Mouse (Mus musculus) MEL (cell line): ENCODE data around the gene Olfr51. TPM values are rescaled to one million over a fixed set of nuclear protein-coding genes. Genes with fewer than 3 reads are reported as not detected.
"Not testable (repeated sequence)": the region's sequence is repeated elsewhere in the genome, so short reads cannot be mapped to it uniquely, and the experiment has no call there.

ENCODE experiments used
- DNase-seq: peaks from one replicate; pipeline ENCODE4 v3.0.0; 2011; ENCODE audit warnings: low read depth, low spot score
- H3K27ac ChIP-seq: 2 replicates; pipeline ENCODE4 v1.5.1; 2012; ENCODE audit warnings: low read depth, mild to moderate bottlenecking, control low read depth, low read length, moderate library complexity; ENCODE audit not compliant: control insufficient read depth
- H3K27me3 ChIP-seq, 2 experiments: fragments of 150-350 bp in 1 of 2; sonication (generic) in 1 of 2; 2 replicates each; pipeline ENCODE4 v1.6.1; 2012; ENCODE audit warnings: low read length in 2 of 2, mild to moderate bottlenecking in 2 of 2, improper control_type of control experiment in 1 of 2, moderate library complexity in 1 of 2; ENCODE audit not compliant: insufficient read depth in 2 of 2, control insufficient read depth in 1 of 2
- H3K36me3 ChIP-seq, 2 experiments: 2 replicates each; pipeline ENCODE4 v1.6.1; 2012 to 2014; ENCODE audit warnings: low read length in 2 of 2, improper control_type of control experiment in 1 of 2, inconsistent platforms in 1 of 2, mild to moderate bottlenecking in 1 of 2; ENCODE audit not compliant: insufficient read depth in 2 of 2, control insufficient read depth in 1 of 2
- H3K4me1 ChIP-seq, 2 experiments: fragments of 150-350 bp in 1 of 2; sonication (generic) in 1 of 2; 2 replicates each; pipeline ENCODE4 v1.6.1; 2012; ENCODE audit warnings: low read length in 2 of 2, improper control_type of control experiment in 1 of 2, mild to moderate bottlenecking in 1 of 2; ENCODE audit not compliant: insufficient read depth in 2 of 2, control insufficient read depth in 1 of 2
- H3K4me3 ChIP-seq, 2 experiments: fragments of 150-350 bp in 1 of 2; sonication (generic) in 1 of 2; 2 replicates each; pipeline ENCODE4 v1.5.1; 2012; ENCODE audit warnings: low read depth in 2 of 2, low read length in 2 of 2, mild to moderate bottlenecking in 2 of 2, moderate library complexity in 2 of 2, control low read depth in 1 of 2, improper control_type of control experiment in 1 of 2; ENCODE audit not compliant: control insufficient read depth in 1 of 2, insufficient read depth in 1 of 2
- H3K79me2 ChIP-seq: 2 replicates; pipeline ENCODE4 v1.6.1; 2012; ENCODE audit warnings: mild to moderate bottlenecking, low read length, moderate library complexity; ENCODE audit not compliant: control insufficient read depth, poor library complexity, insufficient read depth
- H3K9ac ChIP-seq: 2 replicates; pipeline ENCODE4 v1.6.1; 2012; ENCODE audit warnings: low read depth, mild to moderate bottlenecking, control low read depth, low read length, moderate library complexity; ENCODE audit not compliant: control insufficient read depth, poor library complexity, severe bottlenecking
- H3K9me3 ChIP-seq: fragments of 150-350 bp; sonication (generic); replicated peaks from 2 replicates; pipeline ENCODE4 v1.6.1; 2012; ENCODE audit warnings: mild to moderate bottlenecking, low read length, improper control_type of control experiment, moderate library complexity; ENCODE audit not compliant: insufficient read depth
- EP300 ChIP-seq, 2 experiments: IDR thresholded peaks; 2 replicates each; pipeline ENCODE4 v1.6.1; 2011; ENCODE audit warnings: improper control_type of control experiment in 2 of 2, low read length in 2 of 2, low read depth in 1 of 2, mild to moderate bottlenecking in 1 of 2
- MAFK ChIP-seq: IDR thresholded peaks from 2 replicates; pipeline ENCODE4 v1.6.1; 2011; ENCODE audit warnings: low read depth, mild to moderate bottlenecking, low read length, improper control_type of control experiment, borderline replicate concordance
- MAX ChIP-seq: IDR thresholded peaks from 2 replicates; pipeline ENCODE4 v1.6.1; 2011; ENCODE audit warnings: low read length, improper control_type of control experiment
- MXI1 ChIP-seq: IDR thresholded peaks from 2 replicates; pipeline ENCODE4 v1.6.1; 2011; ENCODE audit warnings: mild to moderate bottlenecking, low read depth, low read length, improper control_type of control experiment
- MYB ChIP-seq: IDR thresholded peaks from 2 replicates; pipeline ENCODE4 v1.6.1; 2011; ENCODE audit warnings: mild to moderate bottlenecking, low read depth, low read length, improper control_type of control experiment
- POLR2AphosphoS5 ChIP-seq: IDR thresholded peaks from 2 replicates; pipeline ENCODE4 v1.6.1; 2012; ENCODE audit warnings: low read depth, borderline replicate concordance, mild to moderate bottlenecking, inconsistent platforms, low read length, moderate library complexity, mixed read lengths
- TAL1 ChIP-seq: IDR thresholded peaks from 2 replicates; pipeline ENCODE4 v1.6.1; 2012; ENCODE audit warnings: mild to moderate bottlenecking, inconsistent platforms, low read length, moderate library complexity, mixed read lengths
- TBP ChIP-seq: IDR thresholded peaks from 2 replicates; pipeline ENCODE4 v1.8.0; 2011; ENCODE audit warnings: low read depth, low read length, improper control_type of control experiment
- USF2 ChIP-seq, 2 experiments: IDR thresholded peaks; 2 replicates each; pipeline ENCODE4 v1.6.1; 2011 to 2012; ENCODE audit warnings: improper control_type of control experiment in 2 of 2, low read length in 2 of 2, borderline replicate concordance in 1 of 2, inconsistent platforms in 1 of 2, low read depth in 1 of 2, mild to moderate bottlenecking in 1 of 2; ENCODE audit not compliant: insufficient read depth in 1 of 2
- ZMIZ1 ChIP-seq: IDR thresholded peaks from 2 replicates; pipeline ENCODE4 v1.6.1; 2012; ENCODE audit warnings: low read depth, mild to moderate bottlenecking, inconsistent platforms, low read length, improper control_type of control experiment, moderate library complexity
- polyA plus RNA-seq, 2 experiments: library from polyadenylated mRNA; stranded (reverse) in 1 of 2; unstranded in 1 of 2; fragments of >175 nt in 1 of 2; fragments of >200 nt in 1 of 2; gene quantifications; 2 replicates each; pipeline versions ENCODE4 v1.2.1 to v1.2.4; 2012; ENCODE audit warnings: low replicate concordance in 2 of 2, low read depth in 1 of 2; ENCODE audit not compliant: insufficient read length in 2 of 2, insufficient read depth in 1 of 2, missing spikeins in 1 of 2
- total RNA-seq: library from RNA; depleted of rRNA; stranded (reverse); fragments of 300-350 nt; gene quantifications from 2 replicates; pipeline ENCODE4 v1.2.3, GENCODE M21; 2012

The Olfr51 gene
- total and polyA plus RNA-seq, 3 experiments: not detected

DNA sequence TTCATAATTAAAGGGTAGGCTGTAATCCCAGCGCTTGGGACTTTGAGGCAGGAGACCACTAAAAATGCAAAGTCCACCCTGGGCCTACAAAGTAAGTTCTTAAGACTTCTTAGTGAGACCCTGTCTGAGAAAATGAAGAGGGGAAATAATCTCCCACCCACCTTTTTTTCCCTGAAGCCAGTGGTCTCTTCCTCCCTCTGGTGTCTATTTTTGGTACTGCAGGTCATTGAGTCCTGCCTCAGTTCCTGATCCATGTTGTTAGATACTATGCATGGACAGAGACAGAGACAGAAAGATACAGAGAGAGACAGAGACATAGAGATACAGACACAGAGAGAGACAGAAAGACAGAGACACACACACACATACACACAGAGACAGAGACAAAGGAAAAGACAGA lies 29.5 kb downstream of the Olfr51 start (continued):
- TF ChIP-seq MAFK: no peak
- no peak for TF ChIP-seq ZMIZ1
- TF ChIP-seq, all 39 proteins: peak for 0

DNA sequence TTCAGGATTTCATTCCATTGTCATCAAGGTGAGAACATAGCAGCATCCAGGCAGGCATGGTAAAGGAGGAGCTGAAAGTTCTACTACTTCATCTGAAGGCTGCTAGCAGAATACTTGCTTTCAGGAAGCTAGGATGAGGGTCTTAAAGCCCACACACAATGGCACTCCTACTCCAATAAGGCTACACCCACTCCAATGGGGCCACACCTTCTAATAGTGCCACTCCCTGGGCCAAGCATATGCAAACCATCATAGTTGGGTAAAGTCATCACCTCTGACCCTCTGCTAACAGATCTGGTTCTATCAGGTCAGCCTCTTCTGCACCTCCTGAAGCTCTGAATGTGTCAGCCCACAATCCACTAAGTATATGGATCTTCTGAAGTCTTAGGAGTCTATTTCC lies 30.7 kb downstream of the Olfr51 start:
- H3K79me2 ChIP-seq, H3K9me3 ChIP-seq, H3K27me3 ChIP-seq, H3K36me3 ChIP-seq, H3K9ac ChIP-seq, H3K27ac ChIP-seq, DNase-seq, H3K4me1 ChIP-seq, H3K4me3 ChIP-seq: not testable (repeated sequence)

DNA sequence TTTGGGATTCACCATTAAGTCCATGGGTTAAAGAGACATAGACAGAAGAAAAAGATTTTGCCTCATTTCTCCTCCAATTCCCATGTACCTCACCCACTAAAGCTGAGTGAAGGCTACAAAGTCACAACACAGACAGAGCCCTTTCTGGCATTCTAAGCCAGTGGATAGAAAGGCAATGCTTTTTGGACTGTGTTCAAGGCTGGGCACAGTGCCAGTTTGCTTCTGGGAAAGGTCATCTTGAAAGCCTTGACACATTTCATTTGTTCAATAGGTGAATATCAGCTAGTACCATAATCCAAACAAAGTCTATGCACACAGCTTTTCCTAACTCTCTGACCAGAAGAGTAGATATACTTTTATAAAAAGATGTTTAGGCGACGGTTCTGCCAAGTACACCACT lies 32.6 kb downstream of the Olfr51 start:
- H3K4me1 ChIP-seq: no peaks in the 10 kb centered on the region
- TF ChIP-seq POLR2AphosphoS5 (no peak), MXI1 (no peak), TAL1 (no peak), MAX (no peak), TBP (no peak), MYB (no peak), USF2 (IDR thresholded peaks at IDR 0.05; ENCODE audit: borderline replicate concordance in 1 of 2, insufficient read depth in 1 of 2, low read depth in 1 of 2, low read length in 2 of 2) (no peak), EP300 (IDR thresholded peaks at IDR 0.05; ENCODE audit: low read depth in 1 of 2, low read length in 2 of 2) (no peak)
- no peak overlapping the region for H3K27ac ChIP-seq
- no peak overlapping the region for H3K4me3 ChIP-seq
- H3K36me3 ChIP-seq: no peaks in the 10 kb centered on the region
- no peak for DNase-seq
- no peaks in the 10 kb centered on the region for H3K79me2 ChIP-seq
- H3K9me3 ChIP-seq: no peaks in the 10 kb centered on the region
- no peak overlapping the region for H3K9ac ChIP-seq
- H3K27me3 ChIP-seq: no peaks in the 10 kb centered on the region

DNA sequence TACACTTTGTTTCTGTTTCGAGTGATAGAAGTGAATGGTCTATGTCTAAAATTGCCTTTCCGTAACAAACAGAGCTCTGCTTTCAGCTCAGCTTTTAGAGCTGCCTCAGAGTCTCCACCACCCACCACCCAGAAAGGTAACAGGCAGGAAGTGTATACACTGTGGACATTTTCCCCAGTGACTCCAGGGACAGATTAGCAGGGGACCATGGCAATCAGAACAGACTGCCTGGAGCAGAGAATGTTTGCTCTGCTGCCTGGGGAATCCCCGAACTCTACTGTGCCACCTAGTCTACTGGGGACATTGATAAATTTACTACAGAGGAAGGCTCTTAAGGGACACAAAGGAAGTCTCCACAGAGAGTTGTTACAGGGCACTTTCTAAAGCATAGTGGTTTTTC lies 41.4 kb downstream of the Olfr51 start:
- H3K27ac ChIP-seq, H3K9ac ChIP-seq, H3K36me3 ChIP-seq, H3K27me3 ChIP-seq, H3K4me1 ChIP-seq, H3K79me2 ChIP-seq, DNase-seq, H3K9me3 ChIP-seq, H3K4me3 ChIP-seq: not testable (repeated sequence)

DNA sequence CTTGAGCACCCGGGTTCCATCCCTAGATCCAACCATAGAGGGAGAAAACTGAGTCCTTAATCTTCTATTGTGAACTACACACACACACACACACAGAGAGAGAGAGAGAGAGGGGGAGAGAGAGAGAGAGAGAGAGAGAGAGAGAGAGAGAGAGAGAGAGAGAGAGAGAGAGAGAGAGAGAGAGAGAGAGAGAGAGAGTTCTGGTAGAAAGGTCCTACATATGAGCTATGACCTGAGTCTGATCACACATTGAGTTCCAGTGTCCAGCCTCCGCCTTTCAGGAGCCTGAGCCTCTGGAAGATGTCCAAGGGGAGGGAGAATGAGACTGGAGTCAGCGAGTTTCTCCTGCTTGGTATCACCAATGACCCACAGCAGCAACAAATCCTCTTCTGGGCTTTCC lies 44.4 kb downstream of the Olfr51 start, which contains the start of gene Olfr1375:
Olfr1375 (plus strand) TSS at position 301 of the 400 bp plus-strand sequence.
- H3K36me3 ChIP-seq, DNase-seq, H3K79me2 ChIP-seq, H3K4me1 ChIP-seq, H3K27me3 ChIP-seq, H3K4me3 ChIP-seq, H3K27ac ChIP-seq, H3K9ac ChIP-seq, H3K9me3 ChIP-seq: not testable (repeated sequence)
